Mouse (Mus musculus) mouse embryonic stem cell (cell line): ENCODE measurements around the gene Trim60.
"Not testable (repeated sequence)": the region's sequence is repeated elsewhere in the genome, so short reads cannot be mapped to it uniquely, and the experiment has no call there.

Source experiments
- in situ Hi-C, 2 experiments: fragments of 300-500 bp; cut with MboI; formaldehyde crosslinking; loops; 1 replicate in 1 of 2; 3 replicates in 1 of 2; pipeline ENCODE4 v1.14.3; 2019 to 2020; ENCODE audit warnings: low sequenced_read_pairs in 2 of 2, low pct_unique_long_range_greater_than_20kb in 1 of 2, mixed read lengths in 1 of 2; ENCODE audit not compliant: unreplicated experiment in 1 of 2

Gene Trim60

DNA sequence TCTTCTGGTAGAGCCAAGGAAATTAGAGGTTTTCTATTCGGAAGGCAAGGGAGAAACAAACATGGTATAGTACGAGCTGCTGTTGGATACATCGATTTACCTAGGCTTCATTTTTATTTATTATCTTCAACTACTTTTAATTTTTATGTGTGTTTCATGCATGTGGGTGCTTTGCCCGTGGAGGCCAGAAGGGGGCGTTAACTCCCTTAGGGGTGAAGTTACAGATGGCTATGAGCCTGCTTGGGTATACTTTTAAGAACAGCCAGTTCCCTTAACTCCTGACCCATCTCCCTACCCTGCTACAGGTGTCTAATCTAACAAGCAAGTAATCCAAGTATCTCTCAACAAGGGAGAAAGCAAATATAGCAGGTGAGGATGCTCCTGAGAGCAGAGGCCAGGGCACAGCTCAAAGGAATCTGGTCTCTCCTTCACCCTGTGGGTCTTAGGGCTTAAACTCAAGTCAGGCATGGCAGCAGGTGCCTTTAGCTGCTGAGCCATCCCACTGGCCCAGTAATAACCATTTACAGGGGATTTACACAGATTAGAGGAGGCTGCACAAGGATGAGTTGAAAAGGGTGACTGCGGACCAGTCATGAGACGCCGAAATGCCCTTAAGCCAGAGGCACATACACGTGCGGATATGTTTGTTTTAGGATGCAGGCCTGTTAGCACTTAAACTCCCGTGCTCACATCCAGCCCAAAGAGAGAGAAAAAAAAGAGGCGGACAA is 10.7 kb upstream of the Trim60 start:
- in situ Hi-C loops, result loop anchor here in 1 of 2 experiments (5.0 kb wide), 1 partner anchor 53 kb away; no protein-coding TSS in a partner anchor

DNA sequence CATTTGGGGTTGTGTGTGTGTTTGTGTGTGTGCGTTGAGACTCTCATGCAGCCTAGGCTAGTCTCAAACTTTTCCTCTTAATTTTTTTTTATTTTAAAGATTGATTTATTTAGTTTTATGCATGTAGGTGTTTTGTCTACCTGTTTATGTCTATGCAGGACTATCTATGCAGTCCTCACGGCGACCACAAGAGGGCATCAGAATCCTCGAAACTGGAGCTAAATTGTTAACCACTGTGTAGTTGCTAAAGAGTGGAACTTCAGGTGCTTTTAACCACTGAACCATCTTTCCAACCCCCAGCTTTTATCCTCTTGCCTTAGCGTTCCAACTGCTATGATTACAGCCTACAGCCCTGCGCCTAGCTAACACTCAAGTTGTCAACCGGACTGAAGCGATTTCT is 4.1 kb upstream of the Trim60 start:
- in situ Hi-C loops, result no loop called here

DNA sequence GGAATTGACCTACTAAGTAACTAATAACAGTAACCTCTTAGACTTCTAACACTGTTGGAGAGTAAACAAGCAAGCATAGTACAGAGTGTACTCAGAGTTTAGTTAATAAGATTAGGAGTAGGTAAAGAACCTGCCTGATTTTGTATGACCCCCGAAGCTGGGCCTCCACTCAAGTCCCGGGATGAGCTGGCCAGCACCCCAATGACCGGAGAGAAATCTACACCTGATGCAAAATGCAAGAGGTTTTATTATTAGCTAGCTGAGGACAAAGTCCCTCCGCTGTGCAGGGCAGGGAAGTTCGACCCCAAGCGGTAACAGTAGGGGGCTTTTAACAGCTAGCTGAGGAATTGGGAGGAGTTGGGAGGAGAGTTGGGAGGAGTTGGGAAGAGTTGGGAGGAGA is 10.8 kb downstream of the Trim60 start:
- in situ Hi-C loops, result not testable (repeated sequence)

DNA sequence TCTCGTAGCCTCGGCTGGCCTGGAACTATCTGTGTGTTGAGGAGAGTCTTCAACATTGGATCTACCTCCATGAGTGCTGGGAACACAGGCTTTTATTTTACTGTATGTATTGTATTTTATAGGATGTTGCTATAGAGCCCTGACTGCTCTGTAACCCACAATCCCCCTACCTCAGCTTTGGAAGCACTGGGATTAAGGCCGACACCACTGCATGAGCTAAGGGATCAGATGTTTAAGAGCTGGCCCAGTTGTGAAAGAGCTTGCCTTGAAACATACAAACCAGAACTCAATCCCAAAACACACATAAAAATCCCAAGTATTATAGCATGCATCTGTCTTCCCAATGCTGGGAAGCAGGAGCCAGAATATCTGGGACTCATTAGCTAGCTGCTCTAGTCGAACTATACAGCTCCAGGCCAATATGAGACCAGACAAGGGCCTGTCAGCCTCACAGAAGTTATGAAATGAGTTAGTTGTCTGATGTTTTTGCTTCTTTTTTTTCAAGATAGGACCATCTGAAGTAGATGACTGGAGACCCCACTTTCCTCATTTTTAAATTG is 19.5 kb downstream of the Trim60 start:
- in situ Hi-C loops, result no loop called here

GRCm38 (mm10) chr8:64987731-64988130 is 30.7 kb downstream of the Trim60 start, which contains the start of gene Trim75:
Trim75 (minus strand) TSS chr8:64987831.
- in situ Hi-C loops, result no loop called here

DNA sequence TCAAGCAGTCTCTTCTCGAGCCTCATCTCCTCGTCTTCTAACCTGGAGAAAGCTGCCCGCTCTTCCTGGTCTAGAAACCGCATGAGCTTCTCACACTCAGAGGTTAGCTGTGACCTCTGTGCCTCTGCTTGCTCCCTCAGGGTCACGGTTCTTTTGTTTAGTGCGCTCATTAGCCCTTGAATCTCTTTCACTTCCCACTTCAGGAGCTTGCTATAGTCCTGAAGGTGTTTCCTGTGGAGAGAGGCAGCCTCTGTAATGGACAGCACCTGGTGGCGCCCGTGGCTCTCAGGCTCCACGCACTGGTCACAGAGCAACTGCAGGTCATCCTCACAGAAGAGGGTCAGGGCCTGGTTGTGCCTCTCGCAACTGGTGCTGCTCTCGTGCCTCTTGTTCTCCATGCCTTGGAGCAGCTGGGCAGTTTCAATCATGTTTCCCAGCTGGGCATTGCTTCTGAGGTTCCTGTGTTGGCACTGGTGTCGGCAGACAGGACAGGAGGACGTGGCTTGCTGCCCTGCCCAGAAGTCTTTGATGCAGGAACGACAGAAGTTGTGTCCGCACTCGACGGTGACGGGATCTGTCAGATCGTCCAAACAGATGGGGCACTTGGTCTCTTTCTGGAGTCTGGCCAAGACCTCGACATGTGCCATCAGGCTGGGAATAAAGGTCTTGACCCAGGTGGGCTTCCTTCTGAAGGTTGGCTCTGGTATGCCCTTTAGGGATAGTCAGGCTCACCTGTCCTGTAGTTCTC is 35.1 kb downstream of the Trim60 start:
- in situ Hi-C loops, result no loop called here

DNA sequence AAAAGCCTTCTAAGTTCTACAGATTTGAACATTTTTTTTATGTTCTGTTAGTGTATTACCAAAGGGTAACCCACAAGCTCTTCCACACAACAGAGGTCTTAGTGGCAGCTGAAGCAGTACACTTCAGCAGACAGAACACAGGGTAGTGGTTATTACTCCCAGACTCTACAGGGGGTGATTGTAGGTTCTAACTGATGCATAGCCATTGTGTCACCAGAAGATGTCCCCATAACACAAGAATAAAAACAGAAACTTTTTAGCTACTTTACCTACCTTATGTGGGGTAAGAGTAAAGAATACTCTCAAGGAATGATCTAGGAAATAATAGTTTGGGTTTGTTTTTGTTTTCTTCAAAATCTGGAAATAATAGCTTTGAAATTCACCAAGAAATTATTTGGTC is 55.5 kb downstream of the Trim60 start:
- in situ Hi-C loops, result no loop called here

DNA sequence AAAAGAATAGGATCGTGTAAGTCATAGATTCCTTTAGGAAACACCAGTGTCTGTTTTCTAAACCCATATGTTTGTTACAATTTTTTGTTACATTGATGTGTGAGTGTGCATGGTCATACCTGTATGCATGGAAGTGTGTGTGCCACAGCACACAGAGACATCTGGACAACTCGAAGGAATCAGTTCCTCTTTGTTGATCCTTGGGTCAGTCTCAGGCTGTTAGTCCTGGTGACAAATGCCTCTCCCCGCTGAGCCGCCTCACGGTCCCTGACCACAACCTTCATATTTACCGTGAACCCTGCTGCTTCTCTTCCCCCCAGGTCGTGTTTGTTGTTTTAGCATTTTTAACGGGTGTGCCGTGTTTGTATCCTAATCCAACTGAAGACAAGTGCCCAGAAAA is 59.4 kb downstream of the Trim60 start:
- in situ Hi-C loops, result no loop called here

DNA sequence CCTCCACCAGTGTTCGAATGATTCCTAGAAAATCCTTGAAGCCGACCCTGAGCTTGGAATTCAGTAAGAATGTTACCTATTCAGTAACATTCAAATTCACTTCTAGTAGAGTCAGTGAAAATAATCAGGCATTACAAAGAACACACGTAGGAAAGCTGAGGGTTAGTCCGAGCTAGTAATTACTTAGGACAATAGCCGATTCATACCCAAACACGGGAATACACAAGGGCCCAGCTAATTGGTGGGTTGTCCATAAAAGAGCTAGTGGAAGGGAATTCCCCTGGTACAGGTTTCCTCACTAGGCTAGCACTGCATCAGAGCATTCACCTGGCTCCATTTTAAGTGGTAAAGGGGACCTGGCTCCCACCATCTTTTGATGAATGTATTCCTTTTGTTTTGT is 66.3 kb downstream of the Trim60 start:
- in situ Hi-C loops, result no loop called here
